Mouse (Mus musculus) small intestine, adult 2 months (tissue): ENCODE measurements around the gene Grn. TPM values are rescaled to one million over a fixed set of nuclear protein-coding genes. Genes with fewer than 3 reads are reported as not detected.
A peak's percentile ranks its signal among the peaks of the same experiment; 100 is the strongest.

Experiments
- H3K27ac ChIP-seq: fragments of 200-500 bp; 2 replicates; pipeline ENCODE4 v1.5.1; 2012; ENCODE audit warnings: low read depth, low read length, control low read depth, inconsistent platforms; ENCODE audit not compliant: insufficient read depth
- H3K27me3 ChIP-seq: fragments of 200-500 bp; 2 replicates; pipeline ENCODE4 v1.6.1; 2012; ENCODE audit warnings: mild to moderate bottlenecking, moderate library complexity, low read length, inconsistent platforms; ENCODE audit not compliant: control insufficient read depth, insufficient read depth
- H3K36me3 ChIP-seq: fragments of 200-500 bp; 2 replicates; pipeline ENCODE4 v1.6.1; 2012; ENCODE audit warnings: mild to moderate bottlenecking, low read length, control low read depth, inconsistent platforms; ENCODE audit not compliant: control insufficient read depth, insufficient read depth
- H3K4me1 ChIP-seq: fragments of 200-500 bp; 2 replicates; pipeline ENCODE4 v1.6.1; 2012; ENCODE audit warnings: low read length, inconsistent platforms, mixed read lengths; ENCODE audit not compliant: control insufficient read depth, insufficient read depth, insufficient read length
- H3K4me3 ChIP-seq: fragments of 200-500 bp; 2 replicates; pipeline ENCODE4 v1.5.1; 2012; ENCODE audit warnings: low read depth, mild to moderate bottlenecking, control low read depth, inconsistent platforms, low read length, moderate library complexity
- CTCF ChIP-seq: fragments of 200-500 bp; IDR thresholded peaks from 2 replicates; pipeline ENCODE4 v1.5.1; 2012; ENCODE audit warnings: low read depth, mild to moderate bottlenecking, control low read depth, inconsistent platforms, low read length, moderate library complexity, mixed read lengths; ENCODE audit not compliant: insufficient replicate concordance, insufficient read length; ENCODE audit errors: extremely low read depth
- POLR2A ChIP-seq: fragments of 200-500 bp; IDR thresholded peaks from 2 replicates; pipeline ENCODE4 v1.6.1; 2012; ENCODE audit warnings: low read depth, mild to moderate bottlenecking, control low read depth, inconsistent platforms, low read length, moderate library complexity
- WGBS: fragments of 180-500 bp; shearing (Covaris S2); methylation state at CpG from one replicate; pipeline ENCODE4 v1.1.7; 2018; 5-methylcytosine and 5-hydroxymethylcytosine counted together
- polyA plus RNA-seq: library from polyadenylated mRNA; depleted of rRNA; stranded (reverse); fragments of >200 nt; gene quantifications from 2 replicates; pipeline ENCODE4 v1.2.3, GENCODE M21; 2012; rRNA removed

The Grn gene
- polyA plus RNA-seq: 76.0 and 111 TPM in 2 replicates

DNA sequence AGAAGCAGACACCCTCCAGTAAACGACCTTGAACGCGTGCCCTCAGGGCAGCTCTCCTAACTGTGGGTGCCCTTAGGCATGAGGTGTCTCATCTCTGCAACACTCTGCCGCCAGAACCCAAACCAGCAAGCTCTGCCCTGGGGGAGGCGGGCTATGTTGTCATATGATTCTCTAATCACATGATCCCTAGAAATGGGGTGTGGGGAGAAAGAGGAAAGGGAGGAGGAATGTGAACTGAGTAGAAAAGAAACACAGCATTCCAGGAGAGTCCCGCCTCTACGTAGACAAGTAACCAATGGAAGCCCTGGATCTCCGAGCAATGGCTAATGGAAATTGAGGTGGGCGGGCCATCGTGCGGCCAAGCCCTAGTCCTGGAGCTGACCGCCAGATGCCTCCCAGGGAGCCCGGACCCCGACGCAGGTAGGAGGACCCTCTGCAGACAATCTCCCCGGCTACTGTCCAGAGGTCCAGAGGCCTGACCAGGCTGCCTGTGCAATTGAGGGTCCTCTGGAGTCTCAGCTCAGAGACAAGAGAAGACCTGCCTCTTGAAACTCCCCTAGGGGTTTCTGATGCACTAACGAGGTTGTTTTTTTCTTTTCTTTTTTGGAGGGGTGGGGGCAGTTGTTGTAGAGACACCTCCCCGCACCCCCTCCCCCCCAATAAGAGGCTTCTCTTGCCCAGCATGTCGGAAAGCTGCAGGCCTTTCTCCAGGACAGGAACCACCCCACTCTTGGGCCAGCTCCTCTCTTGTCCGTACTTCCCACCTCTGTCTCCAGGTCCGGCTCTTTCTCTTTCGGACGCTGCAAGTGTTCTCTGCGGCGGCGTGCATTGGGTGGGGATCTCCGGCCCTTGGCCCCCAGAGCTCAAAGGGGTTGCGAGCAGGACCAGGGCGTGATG lies at the start of gene Grn:
Gene Grn (plus strand): TSS at position 195 of the 897 bp plus-strand sequence.
- Histone ChIP-seq H3K36me3 (peaks cover 9% of the 10 kb centered on the region), H3K27me3 (no peaks in the 10 kb centered on the region), H3K4me3 (peak within 1 kb of the TSS; percentile 85), H3K4me1 (peaks cover 8% of the 10 kb centered on the region; the same call in 1 of the 2 replicates), H3K27ac (peak within 1 kb of the TSS; percentile 65)
- TF ChIP-seq CTCF (no peak), POLR2A (peak; percentile 31; the same call in 1 of the 2 replicates)
- WGBS: under 1% methylated on average over 29 of the region's 29 CpGs

DNA sequence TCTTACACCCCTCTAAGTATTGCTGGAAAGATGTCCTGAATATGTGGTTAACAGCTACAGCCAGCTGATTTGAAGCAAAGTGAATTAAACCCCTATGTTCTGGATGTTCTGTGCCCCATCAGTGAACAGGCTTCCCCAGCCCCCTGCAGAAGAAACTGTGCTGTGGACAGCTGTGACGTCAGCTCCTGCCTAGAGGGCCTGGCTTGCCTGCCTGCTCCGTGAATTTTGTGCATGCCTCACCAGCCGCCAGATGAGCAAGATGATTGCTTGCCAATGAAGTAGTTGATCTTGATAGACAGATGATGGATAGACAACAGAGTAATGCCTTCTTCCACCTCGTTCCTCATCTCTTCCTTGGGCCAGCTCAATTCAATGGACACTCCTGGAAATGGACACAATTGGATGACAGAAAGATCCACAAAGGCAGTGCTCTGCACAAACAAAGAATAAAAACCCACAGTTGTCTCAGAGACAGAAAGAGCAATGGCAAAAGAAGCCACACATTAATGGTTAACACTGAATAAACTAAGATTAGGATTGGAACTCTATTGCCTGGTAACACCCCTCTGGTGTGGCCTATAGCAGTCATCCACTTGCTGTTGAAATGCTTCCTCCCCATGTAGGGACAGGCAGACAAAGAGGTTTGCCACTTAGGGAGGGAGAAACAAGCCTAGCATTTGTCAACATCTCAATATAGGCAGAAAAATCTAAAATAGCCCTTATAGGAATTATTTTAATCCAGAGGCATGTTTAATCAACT lies 48.6 kb upstream of the Grn start:
- H3K36me3 ChIP-seq: no peaks in the 10 kb centered on the region
- H3K4me3 ChIP-seq: no peak overlapping the region
- H3K4me1 ChIP-seq: peaks cover 4% of the 10 kb centered on the region; the same call in 1 of the 2 replicates
- no peak overlapping the region for H3K27ac ChIP-seq
- no peaks in the 10 kb centered on the region for H3K27me3 ChIP-seq
- 42% methylated on average over 4 of the region's 4 CpGs for WGBS
- TF ChIP-seq POLR2A (no peak), CTCF (no peak)

DNA sequence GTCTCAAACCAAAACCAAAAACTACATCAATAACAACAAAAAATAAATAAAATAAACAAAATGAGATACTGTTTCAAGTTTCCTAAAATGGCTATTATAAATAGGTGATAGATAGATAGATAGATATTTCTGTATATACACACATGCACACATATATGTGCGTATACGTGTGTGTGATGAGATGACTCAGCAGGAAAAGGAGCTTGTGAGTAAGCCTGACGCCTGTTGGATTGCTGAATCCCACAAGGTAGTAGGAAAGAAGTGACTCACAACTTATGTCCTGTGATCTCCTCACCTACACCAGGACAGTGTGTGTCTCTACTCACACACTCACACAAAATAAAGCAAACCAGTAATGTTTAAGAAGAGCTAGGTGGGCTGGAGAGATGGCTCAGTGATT lies 47.3 kb upstream of the Grn start:
- no peaks in the 10 kb centered on the region for H3K36me3 ChIP-seq
- H3K4me1 ChIP-seq: peaks cover 2% of the 10 kb centered on the region; the same call in 1 of the 2 replicates
- no peak for TF ChIP-seq CTCF
- TF ChIP-seq POLR2A: no peak
- WGBS: 84% methylated on average over 3 of the region's 3 CpGs
- no peak overlapping the region for H3K4me3 ChIP-seq
- H3K27ac ChIP-seq: no peak overlapping the region
- H3K27me3 ChIP-seq: no peaks in the 10 kb centered on the region

DNA sequence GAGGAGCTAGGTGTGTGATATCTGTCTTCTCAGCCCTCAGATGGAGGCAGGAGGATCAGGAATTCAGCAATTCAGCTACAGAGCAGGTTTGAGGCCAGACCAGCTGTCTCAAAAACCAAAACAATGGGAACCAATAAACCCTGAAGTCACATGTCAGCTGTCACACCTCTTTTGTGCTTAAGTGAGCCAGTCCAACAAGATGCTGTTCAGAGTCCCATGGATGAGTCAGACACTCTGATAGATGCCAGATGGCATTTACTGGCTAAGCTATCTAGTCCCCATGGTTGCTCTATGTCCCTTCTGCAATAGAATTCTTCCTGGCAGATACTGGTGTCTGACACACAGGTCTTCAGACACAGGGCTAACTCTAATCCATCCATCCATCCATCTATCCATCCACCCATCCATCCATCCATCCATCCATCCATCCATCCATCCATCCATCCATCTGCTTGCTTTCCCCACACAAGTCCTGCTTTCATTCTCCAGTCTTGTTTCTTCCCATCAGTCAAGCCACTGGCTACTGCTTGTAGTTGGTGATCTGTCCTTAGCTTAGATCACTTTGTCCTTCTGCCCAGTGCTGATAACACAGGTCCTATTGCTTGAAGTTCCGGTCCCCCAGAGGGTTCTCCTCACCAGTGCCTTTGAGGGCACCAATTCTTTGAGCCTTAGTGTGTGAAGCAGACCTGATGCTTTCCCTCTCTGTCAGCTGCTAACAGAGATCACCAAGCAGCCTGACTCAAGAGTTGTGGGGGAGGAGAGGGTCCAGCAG lies 46.6 kb upstream of the Grn start:
- H3K4me3 ChIP-seq: no peak overlapping the region
- H3K4me1 ChIP-seq: peaks cover 2% of the 10 kb centered on the region; the same call in 1 of the 2 replicates
- TF ChIP-seq POLR2A (no peak), CTCF (no peak)
- no peak overlapping the region for H3K27ac ChIP-seq
- no peaks in the 10 kb centered on the region for H3K27me3 ChIP-seq
- H3K36me3 ChIP-seq: no peaks in the 10 kb centered on the region
- 81% methylated on average over 1 of the region's 1 CpGs for WGBS

DNA sequence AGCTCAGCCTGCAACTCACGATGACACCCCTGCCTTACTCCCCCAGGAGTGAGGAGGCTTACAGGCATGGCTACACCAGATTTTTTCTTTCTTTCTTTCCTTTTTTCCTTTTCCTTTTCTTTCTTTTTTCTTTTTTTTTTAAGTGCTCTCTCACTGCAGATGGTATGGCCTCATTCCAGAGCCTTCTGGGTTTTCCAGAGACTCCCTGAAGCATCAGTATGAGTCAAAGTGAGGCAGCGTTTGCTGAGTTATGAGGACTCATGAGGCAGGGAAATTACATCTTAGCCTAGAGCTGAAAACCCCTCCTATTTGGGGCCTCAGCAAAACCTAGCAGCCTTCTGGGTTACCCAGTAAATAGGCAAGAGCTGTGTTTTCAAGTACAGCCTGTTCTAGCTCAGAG lies 45.7 kb upstream of the Grn start:
- WGBS: 72% methylated on average over 2 of the region's 2 CpGs

DNA sequence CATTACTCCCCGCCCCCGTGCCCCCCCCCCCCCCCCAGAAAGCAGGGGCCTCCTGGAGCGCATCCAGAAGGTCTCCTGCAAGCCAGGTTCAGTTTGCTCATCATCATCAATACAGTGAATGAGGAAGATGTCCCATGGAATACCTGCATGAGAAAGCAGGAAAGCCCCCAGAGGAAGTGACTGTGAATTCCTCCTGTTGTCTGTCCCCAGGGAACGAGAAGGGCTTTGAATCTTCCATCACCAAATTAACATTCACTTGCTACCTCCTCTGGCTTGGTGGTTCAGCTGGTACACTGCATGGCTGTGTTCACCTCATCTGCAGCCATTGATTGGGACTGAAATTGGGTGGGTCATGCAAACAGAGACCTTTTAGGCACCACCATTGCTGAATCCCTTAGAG lies 45.0 kb upstream of the Grn start:
- Histone ChIP-seq H3K27me3 (no peaks in the 10 kb centered on the region), H3K36me3 (no peaks in the 10 kb centered on the region), H3K27ac (no peak overlapping the region), H3K4me3 (no peak overlapping the region), H3K4me1 (peaks cover 2% of the 10 kb centered on the region; the same call in 1 of the 2 replicates)
- 64% methylated on average over 4 of the region's 4 CpGs for WGBS
- TF ChIP-seq POLR2A: no peak
- TF ChIP-seq CTCF: no peak

More for the DNA sequence above, 45.7 kb upstream of the Grn start:
- no peak overlapping the region for H3K4me3 ChIP-seq
- H3K36me3 ChIP-seq: no peaks in the 10 kb centered on the region
- TF ChIP-seq CTCF (no peak), POLR2A (no peak)
- H3K27me3 ChIP-seq: no peaks in the 10 kb centered on the region
- H3K27ac ChIP-seq: no peak overlapping the region
- H3K4me1 ChIP-seq: peaks cover 2% of the 10 kb centered on the region; the same call in 1 of the 2 replicates
